Mouse (Mus musculus) intestine, embryonic 16.5 days (tissue): ENCODE data around the gene Col6a3. TPM values are rescaled to one million over a fixed set of nuclear protein-coding genes. Genes with fewer than 3 reads are reported as not detected.

ENCODE experiments used
- ATAC-seq: fragments of 200-750 bp; cut with Nextera tagmentation; 2 replicates; pipeline ENCODE4 v1.8.0; 2017; ENCODE audit warnings: moderate TSS enrichment, moderate library complexity
- H3K27ac ChIP-seq: fragments of 300-500 bp; sonication (generic); 2 replicates; pipeline ENCODE4 v1.5.1; 2014; ENCODE audit warnings: mild to moderate bottlenecking, low read length
- H3K27me3 ChIP-seq: fragments of 300-500 bp; sonication (generic); replicated peaks from 2 replicates; pipeline ENCODE4 v1.6.1; 2014; ENCODE audit warnings: low read length, control low read depth, mixed read lengths; ENCODE audit not compliant: control insufficient read depth, insufficient read depth
- H3K36me3 ChIP-seq: fragments of 300-500 bp; sonication (generic); 2 replicates; pipeline ENCODE4 v1.6.1; 2014; ENCODE audit warnings: low read length, control low read depth; ENCODE audit not compliant: control insufficient read depth, insufficient read depth
- H3K4me1 ChIP-seq: fragments of 300-500 bp; sonication (generic); 2 replicates; pipeline ENCODE4 v1.6.1; 2014; ENCODE audit warnings: low read length, control low read depth, mixed read lengths; ENCODE audit not compliant: control insufficient read depth, insufficient read depth
- H3K4me2 ChIP-seq: fragments of 300-500 bp; sonication (generic); 2 replicates; pipeline ENCODE4 v1.6.1; 2014; ENCODE audit warnings: low read depth, low read length, control low read depth
- H3K4me3 ChIP-seq: fragments of 300-500 bp; sonication (generic); 2 replicates; pipeline ENCODE4 v1.5.1; 2014; ENCODE audit warnings: mild to moderate bottlenecking, low read length
- H3K9ac ChIP-seq: fragments of 300-500 bp; sonication (generic); 2 replicates; pipeline ENCODE4 v1.6.1; 2014; ENCODE audit warnings: low read depth, low read length
- H3K9me3 ChIP-seq: fragments of 300-500 bp; sonication (generic); 2 replicates; pipeline ENCODE4 v1.6.1; 2016; ENCODE audit warnings: low read length, control low read depth; ENCODE audit not compliant: control insufficient read depth
- WGBS: fragments of 180-500 bp; shearing (Covaris S2); extraction: QIAGEN DNeasy Blood & Tissue Kit; methylation state at CpG from one replicate; pipeline ENCODE4 v1.1.7; 2014; 5-methylcytosine and 5-hydroxymethylcytosine counted together
- polyA plus RNA-seq: library from polyadenylated mRNA; unstranded; fragments of >200 nt; fragmentation: Nextera tagmentation; extraction: Ambion mirVana; gene quantifications from 2 replicates; pipeline ENCODE4 v1.2.1, GENCODE M21; 2015

Gene Col6a3
- polyA plus RNA-seq = 61.9 and 70.6 TPM in 2 replicates

DNA sequence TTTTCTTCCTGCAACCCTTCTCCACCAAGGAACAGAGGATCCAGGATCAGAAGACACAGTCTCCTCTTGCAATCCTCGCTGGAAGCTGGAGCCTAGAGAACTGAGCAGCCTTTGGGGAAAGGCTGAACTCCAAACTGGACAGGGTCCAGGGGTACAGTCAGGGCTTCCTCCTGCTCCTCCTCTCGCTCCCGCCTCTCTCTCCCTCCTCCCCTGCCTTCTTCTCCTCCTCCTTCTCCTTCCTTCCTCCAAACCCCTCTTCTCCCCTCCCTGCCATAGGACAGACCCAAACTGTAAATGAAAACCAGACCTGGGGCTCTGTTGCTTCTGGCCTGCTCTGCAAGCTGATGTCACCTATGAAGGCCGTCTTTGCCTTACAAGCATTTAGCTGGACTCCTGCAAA is at the start of gene Col6a3:
Gene Col6a3, minus strand, starts transcription at position 136 of the 400 bp plus-strand sequence.
- peak within 1 kb of the TSS; percentile 64 for H3K4me2 ChIP-seq
- peaks cover 17% of the 10 kb centered on the region for H3K4me1 ChIP-seq
- H3K36me3 ChIP-seq = no peaks in the 10 kb centered on the region
- H3K9ac ChIP-seq = peak within 1 kb of the TSS; percentile 74
- peak; percentile 84 for ATAC-seq
- 30% methylated on average over 4 of the region's 4 CpGs for WGBS
- no peaks in the 10 kb centered on the region for H3K9me3 ChIP-seq
- H3K4me3 ChIP-seq = peak within 1 kb of the TSS; percentile 55
- peak within 1 kb of the TSS; percentile 77 for H3K27ac ChIP-seq
- no peaks in the 10 kb centered on the region for H3K27me3 ChIP-seq

DNA sequence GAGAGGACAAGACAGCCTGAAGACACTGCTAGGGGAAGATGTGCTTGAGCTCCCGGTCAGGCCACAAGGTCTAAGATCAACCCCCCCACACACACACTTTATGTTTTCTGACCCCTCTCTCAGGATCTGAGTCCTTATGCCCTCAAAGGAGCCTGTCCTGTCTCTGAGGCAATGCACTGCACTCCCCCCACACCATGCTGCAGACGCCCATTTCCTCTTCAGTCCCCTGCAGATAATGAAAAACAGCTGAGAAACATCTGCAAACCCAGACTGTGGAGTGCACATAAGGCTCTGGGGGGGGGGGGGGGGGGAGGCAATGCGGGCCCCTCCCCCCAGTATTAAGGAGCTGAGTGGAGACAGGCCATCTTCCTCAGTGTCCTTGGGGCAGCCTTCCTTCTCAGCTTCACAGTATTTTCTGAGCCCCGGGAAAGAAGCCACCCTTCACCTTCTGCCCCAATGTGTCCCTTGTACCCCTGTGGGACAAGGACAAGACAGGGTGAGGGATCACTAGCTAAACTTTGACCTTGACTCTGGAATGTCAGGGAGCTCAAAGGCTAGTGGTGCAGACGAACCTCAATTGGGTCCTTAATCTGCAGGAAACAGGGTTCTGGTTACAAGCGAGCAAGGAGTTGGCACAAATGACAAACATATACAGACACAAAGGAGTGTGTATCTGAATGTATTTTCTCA is 42.1 kb upstream of the Col6a3 start:
- no peak overlapping the region for H3K4me2 ChIP-seq
- no peaks in the 10 kb centered on the region for H3K4me1 ChIP-seq
- no peak overlapping the region for H3K4me3 ChIP-seq
- no peaks in the 10 kb centered on the region for H3K36me3 ChIP-seq
- 52% methylated on average over 6 of the region's 6 CpGs for WGBS
- peak; percentile 67 for ATAC-seq
- no peak overlapping the region for H3K27ac ChIP-seq
- H3K27me3 ChIP-seq = no peaks in the 10 kb centered on the region
- H3K9me3 ChIP-seq = no peaks in the 10 kb centered on the region
- H3K9ac ChIP-seq = no peak overlapping the region

DNA sequence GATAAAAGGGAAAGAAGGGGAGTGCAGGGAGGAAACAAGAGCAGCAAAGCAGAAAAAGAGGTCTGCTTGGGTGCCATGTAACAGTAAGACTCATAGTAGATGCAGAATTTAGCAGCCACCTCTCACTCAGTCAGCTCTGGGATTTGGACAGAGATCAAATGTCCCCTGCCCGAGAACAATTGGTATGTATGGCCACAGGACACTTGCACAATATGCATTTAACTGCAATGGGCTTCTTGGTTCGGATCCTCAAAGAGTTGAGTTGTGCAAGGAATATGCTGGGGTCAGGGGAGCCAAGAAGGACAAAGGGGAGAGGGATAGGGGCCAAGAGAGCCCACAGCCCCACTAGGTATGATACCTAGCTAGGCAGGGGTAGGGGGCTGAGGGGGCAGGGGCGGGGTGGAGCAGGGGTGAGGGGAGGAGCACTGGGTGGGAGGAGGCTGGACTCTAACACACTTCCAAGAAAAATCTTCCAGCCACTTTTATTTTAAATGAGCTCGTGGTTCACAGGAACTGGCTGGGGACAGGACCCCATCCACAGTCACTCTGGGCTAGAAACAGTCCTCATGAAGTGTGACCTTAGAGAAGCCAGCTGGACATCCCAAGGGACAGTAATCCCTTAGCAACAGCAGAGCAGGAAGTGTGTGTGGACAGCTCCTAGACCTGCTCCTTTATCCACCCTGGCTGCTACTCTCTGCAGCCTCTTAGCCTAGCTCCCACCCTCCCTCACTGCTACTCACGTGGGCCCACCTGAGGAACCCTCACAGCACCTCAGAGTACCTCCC is 32.9 kb upstream of the Col6a3 start:
- no peak for ATAC-seq
- Histone ChIP-seq H3K4me3 (no peak overlapping the region), H3K4me2 (no peak overlapping the region), H3K9me3 (peaks cover 6% of the 10 kb centered on the region), H3K9ac (no peak overlapping the region), H3K36me3 (no peaks in the 10 kb centered on the region), H3K27me3 (no peaks in the 10 kb centered on the region), H3K27ac (no peak overlapping the region), H3K4me1 (no peaks in the 10 kb centered on the region)
- WGBS = 78% methylated on average over 5 of the region's 5 CpGs

GRCm38 (mm10) chr1:90875961-90876360 is 32.2 kb upstream of the Col6a3 start:
- WGBS = 36% methylated on average over 2 of the region's 2 CpGs
- Histone ChIP-seq H3K27me3 (no peaks in the 10 kb centered on the region), H3K9ac (no peak overlapping the region), H3K4me1 (no peaks in the 10 kb centered on the region), H3K27ac (no peak overlapping the region), H3K4me2 (no peak overlapping the region), H3K9me3 (peaks cover 7% of the 10 kb centered on the region), H3K36me3 (no peaks in the 10 kb centered on the region), H3K4me3 (no peak overlapping the region)
- no peak for ATAC-seq

DNA sequence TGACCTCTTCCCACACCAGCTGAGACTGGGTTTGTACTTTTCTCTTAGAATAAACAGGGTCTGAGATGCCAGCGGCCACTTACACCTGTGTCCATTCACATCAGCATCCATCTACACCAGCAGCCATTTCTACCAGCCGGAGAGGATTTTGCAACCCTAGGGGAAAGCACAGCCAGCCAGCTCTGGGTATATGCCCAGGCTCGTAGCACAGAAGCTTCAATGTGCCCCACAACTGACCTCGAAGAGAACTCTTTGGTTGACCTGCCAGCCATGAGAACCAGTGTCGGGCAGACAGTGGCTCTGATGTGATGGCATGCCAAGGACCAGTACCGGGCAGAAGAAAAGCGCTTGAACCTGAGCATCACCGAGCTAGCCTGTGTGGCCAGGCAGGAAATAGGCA is 31.6 kb upstream of the Col6a3 start:
- H3K9ac ChIP-seq = no peak overlapping the region
- no peaks in the 10 kb centered on the region for H3K4me1 ChIP-seq
- WGBS = 85% methylated on average over 8 of the region's 8 CpGs
- H3K36me3 ChIP-seq = no peaks in the 10 kb centered on the region
- no peak overlapping the region for H3K4me3 ChIP-seq
- no peaks in the 10 kb centered on the region for H3K27me3 ChIP-seq
- H3K27ac ChIP-seq = no peak overlapping the region
- H3K9me3 ChIP-seq = peaks cover 7% of the 10 kb centered on the region
- no peak overlapping the region for H3K4me2 ChIP-seq
- ATAC-seq = no peak

DNA sequence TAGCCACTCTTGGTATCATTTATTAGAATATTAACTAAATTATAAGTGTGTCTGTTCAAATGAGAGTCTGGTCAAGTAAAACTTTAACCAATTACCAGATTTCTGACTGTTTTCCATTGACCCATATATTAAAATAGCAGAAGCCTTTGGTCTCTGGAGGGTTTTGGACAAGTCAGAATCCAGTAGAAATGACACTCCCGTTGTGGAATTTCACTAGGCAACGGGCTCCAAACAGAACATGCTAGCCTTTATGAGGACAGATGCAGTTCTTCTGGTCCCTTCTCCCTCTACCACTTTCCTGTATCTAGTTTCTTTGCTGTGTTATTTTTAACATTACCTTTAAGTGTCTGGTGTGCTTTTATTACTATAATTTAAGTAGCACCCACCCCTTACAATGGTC is 26.8 kb upstream of the Col6a3 start:
- Histone ChIP-seq H3K4me1 (no peaks in the 10 kb centered on the region), H3K9ac (no peak overlapping the region), H3K36me3 (no peaks in the 10 kb centered on the region), H3K27ac (no peak overlapping the region), H3K27me3 (no peaks in the 10 kb centered on the region), H3K4me3 (no peak overlapping the region), H3K9me3 (peaks cover 7% of the 10 kb centered on the region), H3K4me2 (no peak overlapping the region)
- WGBS = 55% methylated on average over 2 of the region's 2 CpGs
- ATAC-seq = no peak

DNA sequence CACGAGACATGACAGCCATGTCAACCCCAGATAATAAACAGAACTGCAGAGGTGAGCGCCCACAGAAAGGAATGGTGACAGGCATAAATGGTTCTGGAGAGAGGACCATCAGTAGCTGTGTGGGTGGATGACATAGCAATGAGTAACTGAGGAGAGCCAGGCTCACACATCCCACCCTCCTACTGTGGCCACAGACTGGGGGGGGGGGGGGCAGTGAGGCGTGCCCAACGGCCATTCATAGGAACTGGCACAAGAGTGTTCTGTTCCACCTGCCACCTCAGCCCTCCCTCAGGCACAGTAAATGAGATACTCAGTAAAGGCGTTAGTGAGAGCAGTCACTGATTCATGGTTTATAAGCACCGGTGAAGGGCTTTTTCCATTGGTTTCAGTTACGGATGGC is 23.0 kb upstream of the Col6a3 start:
- no peak for ATAC-seq
- no peak overlapping the region for H3K4me3 ChIP-seq
- peaks cover 1% of the 10 kb centered on the region; the same call in 1 of the 2 replicates for H3K9me3 ChIP-seq
- no peak overlapping the region for H3K9ac ChIP-seq
- 88% methylated on average over 7 of the region's 7 CpGs for WGBS
- H3K4me1 ChIP-seq = no peaks in the 10 kb centered on the region
- H3K27me3 ChIP-seq = no peaks in the 10 kb centered on the region
- H3K27ac ChIP-seq = no peak overlapping the region
- no peaks in the 10 kb centered on the region for H3K36me3 ChIP-seq
- H3K4me2 ChIP-seq = no peak overlapping the region

GRCm38 (mm10) chr1:90855880-90856279 is 12.1 kb upstream of the Col6a3 start:
- H3K4me2 ChIP-seq = no peak overlapping the region
- H3K4me3 ChIP-seq = no peak overlapping the region
- WGBS = 63% methylated on average over 5 of the region's 5 CpGs
- H3K4me1 ChIP-seq = no peaks in the 10 kb centered on the region
- no peaks in the 10 kb centered on the region for H3K36me3 ChIP-seq
- no peak for ATAC-seq
- H3K27ac ChIP-seq = no peak overlapping the region
- H3K27me3 ChIP-seq = no peaks in the 10 kb centered on the region
- no peak overlapping the region for H3K9ac ChIP-seq
- no peaks in the 10 kb centered on the region for H3K9me3 ChIP-seq

GRCm38 (mm10) chr1:90849836-90850235 is 6.1 kb upstream of the Col6a3 start:
- Histone ChIP-seq H3K4me1 (no peaks in the 10 kb centered on the region), H3K36me3 (no peaks in the 10 kb centered on the region), H3K4me2 (no peak overlapping the region), H3K27ac (no peak overlapping the region), H3K4me3 (no peak overlapping the region), H3K9me3 (no peaks in the 10 kb centered on the region), H3K27me3 (no peaks in the 10 kb centered on the region), H3K9ac (no peak overlapping the region)
- ATAC-seq = peak; percentile 55; the same call in 1 of the 2 replicates
- 30% methylated on average over 8 of the region's 8 CpGs for WGBS
